Mouse (Mus musculus) neural tube, embryonic 11.5 days (tissue): Measurements from ENCODE around the gene Atp6v0a1. TPM values are rescaled to one million over a fixed set of nuclear protein-coding genes. Genes with fewer than 3 reads are reported as not detected.
A peak's percentile ranks its signal among the peaks of the same experiment; 100 is the strongest.

Experiments used
- ATAC-seq: fragments of 200-750 bp; cut with Nextera tagmentation; 2 replicates; pipeline ENCODE4 v1.8.0; 2017; ENCODE audit warnings: moderate number of reproducible peaks, mild to moderate bottlenecking, moderate TSS enrichment, moderate library complexity; ENCODE audit not compliant: insufficient read depth, low FRiP score, low TSS enrichment
- DNase-seq: peaks from one replicate; pipeline ENCODE4 v3.0.0-alpha.2; 2015; ENCODE audit warnings: low spot score
- H3K27ac ChIP-seq: fragments of 300-500 bp; sonication (generic); 2 replicates; pipeline ENCODE4 v1.5.1; 2014; ENCODE audit warnings: low read depth, mild to moderate bottlenecking, low read length
- H3K27me3 ChIP-seq: fragments of 300-500 bp; sonication (generic); 2 replicates; pipeline ENCODE4 v1.6.1; 2014; ENCODE audit warnings: mild to moderate bottlenecking, low read length, mixed read lengths; ENCODE audit not compliant: control insufficient read depth, insufficient read depth
- H3K36me3 ChIP-seq: fragments of 300-500 bp; sonication (generic); 2 replicates; pipeline ENCODE4 v1.6.1; 2014; ENCODE audit warnings: mild to moderate bottlenecking, low read length, moderate library complexity, mixed read lengths; ENCODE audit not compliant: control insufficient read depth, insufficient read depth
- H3K4me1 ChIP-seq: fragments of 300-500 bp; sonication (generic); 2 replicates; pipeline ENCODE4 v1.6.1; 2014; ENCODE audit warnings: low read length, mixed read lengths; ENCODE audit not compliant: control insufficient read depth, insufficient read depth
- H3K4me2 ChIP-seq: fragments of 300-500 bp; sonication (generic); 2 replicates; pipeline ENCODE4 v1.6.1; 2014; ENCODE audit warnings: low read depth, mild to moderate bottlenecking, moderate library complexity
- H3K4me3 ChIP-seq: fragments of 300-500 bp; sonication (generic); 2 replicates; pipeline ENCODE4 v1.5.1; 2014; ENCODE audit warnings: low read depth, low read length
- H3K9ac ChIP-seq: fragments of 300-500 bp; sonication (generic); 2 replicates; pipeline ENCODE4 v1.6.1; 2014; ENCODE audit warnings: mild to moderate bottlenecking, low read length
- H3K9me3 ChIP-seq: fragments of 300-500 bp; sonication (generic); 2 replicates; pipeline ENCODE4 v1.6.1; 2016; ENCODE audit warnings: low read length; ENCODE audit not compliant: control insufficient read depth
- WGBS: fragments of 180-500 bp; shearing (Covaris S2); extraction: QIAGEN DNeasy Blood & Tissue Kit; methylation state at CpG from one replicate; pipeline ENCODE4 v1.1.7; 2014; 5-methylcytosine and 5-hydroxymethylcytosine counted together
- polyA plus RNA-seq: library from polyadenylated mRNA; unstranded; fragments of >200 nt; fragmentation: Nextera tagmentation; extraction: Ambion mirVana; gene quantifications from 2 replicates; pipeline ENCODE4 v1.2.1, GENCODE M21; 2014

Atp6v0a1 gene
- polyA plus RNA-seq = 50.2 and 54.1 TPM in 2 replicates

DNA sequence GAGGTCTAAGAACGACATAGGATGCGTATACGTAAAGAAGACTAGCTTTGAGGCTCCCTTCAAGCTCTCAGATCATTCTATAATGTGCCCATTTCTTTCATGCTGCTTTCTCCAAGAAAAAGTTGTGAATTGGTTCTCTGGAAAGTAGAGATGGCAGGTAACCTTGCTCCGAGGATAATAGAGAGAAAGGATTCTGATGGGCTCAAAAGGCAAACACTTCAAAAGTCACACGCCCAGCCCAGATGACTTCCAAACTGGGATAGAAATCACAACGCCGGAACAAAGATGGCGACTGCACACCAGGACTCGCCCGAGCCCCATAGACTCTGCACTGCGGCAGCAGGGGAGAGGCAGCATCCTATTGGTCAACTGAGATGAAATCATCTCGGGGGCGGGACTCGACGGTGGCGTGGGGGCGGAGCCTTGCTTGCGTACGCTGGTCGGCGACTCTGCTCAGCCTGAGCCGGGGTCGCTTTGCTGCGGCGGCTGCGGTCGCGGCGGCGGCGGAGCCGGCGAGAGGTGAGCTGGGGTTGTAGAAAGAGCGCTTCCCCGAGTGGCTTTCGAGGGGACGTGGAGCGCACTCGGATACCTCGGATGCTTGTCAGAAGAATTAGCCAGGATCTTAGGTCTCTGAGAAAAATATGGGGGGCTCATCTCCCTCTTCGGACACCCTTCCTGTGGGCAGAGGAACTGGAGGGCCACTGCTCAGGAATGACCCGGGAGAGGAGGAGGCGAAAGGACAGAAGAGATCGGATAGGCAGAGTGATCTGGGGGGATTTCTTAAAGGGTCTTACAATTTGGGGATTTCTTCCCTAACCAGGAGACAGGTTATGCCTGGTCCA, at the start of gene Atp6v0a1:
Gene Atp6v0a1 (plus strand): TSS at position 407 of the 842 bp plus-strand sequence.
- H3K36me3 ChIP-seq = no peaks in the 10 kb centered on the region
- peak within 1 kb of the TSS; percentile 72 for H3K4me2 ChIP-seq
- H3K4me3 ChIP-seq = peak within 1 kb of the TSS; percentile 60
- H3K4me1 ChIP-seq = peaks cover 14% of the 10 kb centered on the region
- H3K27ac ChIP-seq = peak within 1 kb of the TSS; percentile 65
- DNase-seq (peak; percentile 97), ATAC-seq (peak; percentile 99)
- no peaks in the 10 kb centered on the region for H3K27me3 ChIP-seq
- under 1% methylated on average over 44 of the region's 44 CpGs for WGBS
- H3K9me3 ChIP-seq = no peaks in the 10 kb centered on the region
- H3K9ac ChIP-seq = peak within 1 kb of the TSS; percentile 73

- DNase-seq (peak; percentile 73), ATAC-seq (no peak)
- 4% methylated on average over 14 of the region's 14 CpGs for WGBS
- Histone ChIP-seq H3K4me2 (peak overlapping the region; percentile 33), H3K9ac (no peak overlapping the region), H3K27ac (no peak overlapping the region), H3K27me3 (peaks cover 22% of the 10 kb centered on the region), H3K4me1 (peaks cover 5% of the 10 kb centered on the region), H3K36me3 (no peaks in the 10 kb centered on the region), H3K4me3 (peak overlapping the region; percentile 15; the same call in 1 of the 2 replicates), H3K9me3 (no peaks in the 10 kb centered on the region)
Measured at GRCm38 (mm10) chr11:100959464-100959810, 49.8 kb upstream of the Atp6v0a1 start.

DNA sequence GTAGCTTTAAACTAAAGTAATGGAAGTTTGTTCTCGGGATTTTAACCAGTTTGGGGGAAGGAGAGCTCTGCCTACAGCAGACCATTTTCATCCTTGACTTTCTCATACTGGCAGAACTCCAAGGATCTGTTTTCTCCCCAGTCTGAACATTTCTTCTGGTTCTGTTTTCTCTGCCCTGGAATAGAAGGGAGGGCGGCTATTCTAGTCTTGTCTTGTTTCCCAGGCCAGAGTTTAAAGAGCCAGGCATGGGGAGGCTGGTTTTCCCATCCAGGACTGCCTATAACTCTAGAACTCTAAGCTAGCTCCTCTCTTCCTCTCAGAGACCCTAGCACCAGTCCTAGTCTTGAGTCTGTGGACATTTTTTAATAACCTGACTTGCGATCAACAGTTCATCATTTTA, 49.4 kb upstream of the Atp6v0a1 start:
- Histone ChIP-seq H3K9ac (no peak overlapping the region), H3K9me3 (no peaks in the 10 kb centered on the region), H3K36me3 (no peaks in the 10 kb centered on the region), H3K4me1 (peaks cover 5% of the 10 kb centered on the region), H3K4me3 (no peak overlapping the region), H3K27ac (no peak overlapping the region), H3K27me3 (peaks cover 22% of the 10 kb centered on the region), H3K4me2 (no peak overlapping the region)
- no peak for ATAC-seq
- DNase-seq = no peak
- WGBS = 32% methylated on average over 3 of the region's 3 CpGs

GRCm38 (mm10) chr11:100960540-100960939, 48.7 kb upstream of the Atp6v0a1 start:
- H3K27me3 ChIP-seq = peaks cover 22% of the 10 kb centered on the region

DNA sequence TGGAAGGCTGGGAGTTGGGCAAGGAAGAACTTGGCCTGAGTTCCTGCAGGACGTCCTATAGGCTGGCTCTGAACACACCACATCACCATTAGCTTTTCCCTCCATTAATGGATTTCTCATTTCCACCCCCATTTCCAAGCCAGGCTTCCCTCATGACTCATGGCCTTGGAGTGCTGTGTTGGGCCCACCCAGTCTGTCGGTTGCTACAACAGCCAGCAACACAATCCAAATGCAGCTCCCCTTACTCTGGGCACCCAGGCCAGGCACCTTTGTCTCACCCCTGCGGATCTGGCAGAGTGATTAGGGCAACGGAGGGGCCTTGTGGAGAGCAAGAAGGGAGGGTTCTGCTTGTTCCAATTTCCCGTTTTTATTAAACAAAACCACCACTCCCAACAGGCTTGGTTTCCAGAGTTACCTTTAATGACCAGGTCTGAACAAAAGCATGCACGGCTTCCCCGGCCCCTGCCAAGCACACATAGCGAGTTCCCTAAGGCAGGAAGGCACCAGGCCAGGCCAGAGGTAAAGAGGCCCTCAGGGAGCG, 46.8 kb upstream of the Atp6v0a1 start:
- Histone ChIP-seq H3K27me3 (peaks cover 22% of the 10 kb centered on the region), H3K4me1 (peaks cover 5% of the 10 kb centered on the region), H3K9ac (no peak overlapping the region), H3K27ac (no peak overlapping the region), H3K9me3 (no peaks in the 10 kb centered on the region), H3K4me3 (no peak overlapping the region), H3K4me2 (no peak overlapping the region), H3K36me3 (no peaks in the 10 kb centered on the region)
- ATAC-seq (no peak), DNase-seq (no peak)
- WGBS = 72% methylated on average over 9 of the region's 9 CpGs

More at GRCm38 (mm10) chr11:100960540-100960939, 48.7 kb upstream of the Atp6v0a1 start:
- Histone ChIP-seq H3K9me3 (no peaks in the 10 kb centered on the region), H3K36me3 (no peaks in the 10 kb centered on the region), H3K9ac (no peak overlapping the region), H3K4me1 (peaks cover 5% of the 10 kb centered on the region), H3K27ac (no peak overlapping the region), H3K4me2 (no peak overlapping the region), H3K4me3 (no peak overlapping the region)
- ATAC-seq (no peak), DNase-seq (no peak)
- WGBS = 12% methylated on average over 6 of the region's 6 CpGs

DNA sequence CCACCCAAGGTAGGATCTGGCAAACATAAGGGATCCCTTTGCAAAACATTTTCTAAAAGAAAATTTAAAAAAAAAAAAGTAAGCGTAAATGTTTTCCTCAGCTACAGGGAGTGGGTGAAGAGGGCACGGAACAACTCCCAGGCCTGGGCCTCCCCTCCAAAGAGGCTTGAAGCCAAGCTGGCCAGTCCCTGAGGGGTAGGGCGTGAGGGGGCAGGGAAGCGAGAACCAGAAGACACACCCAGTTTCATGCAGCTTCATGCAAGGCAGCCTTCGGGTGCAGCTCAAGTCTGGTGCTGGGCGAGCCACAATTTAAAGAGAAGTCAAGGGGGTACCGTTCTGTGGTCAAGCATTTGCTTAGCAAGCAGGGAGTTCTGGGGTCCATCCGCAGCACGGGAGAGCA, 45.6 kb upstream of the Atp6v0a1 start:
- Histone ChIP-seq H3K9ac (no peak overlapping the region), H3K27me3 (peaks cover 20% of the 10 kb centered on the region), H3K4me3 (no peak overlapping the region), H3K27ac (no peak overlapping the region), H3K36me3 (no peaks in the 10 kb centered on the region), H3K4me1 (peaks cover 5% of the 10 kb centered on the region), H3K9me3 (no peaks in the 10 kb centered on the region), H3K4me2 (no peak overlapping the region)
- no peak for DNase-seq
- 85% methylated on average over 9 of the region's 9 CpGs for WGBS
- ATAC-seq = no peak

DNA sequence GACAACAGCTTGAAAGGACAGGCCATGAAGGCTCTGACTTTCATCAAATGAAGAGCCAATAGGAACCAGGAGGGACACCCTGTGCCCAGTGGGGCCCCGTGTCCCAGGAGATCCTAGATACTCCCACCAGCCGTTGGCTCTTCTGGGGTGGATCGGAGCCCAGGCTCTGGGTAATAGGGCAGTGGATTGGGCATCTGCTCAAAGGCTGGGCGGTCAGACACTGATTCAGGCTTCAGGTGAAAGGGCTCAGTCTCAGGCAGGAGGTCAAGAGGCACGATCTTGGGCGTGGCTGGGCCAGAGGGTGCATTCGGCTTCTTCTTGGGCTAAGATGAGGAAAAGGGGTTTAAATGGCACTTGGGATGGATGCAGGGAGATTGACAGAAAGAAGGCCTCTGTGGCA, 45.1 kb upstream of the Atp6v0a1 start:
- H3K27ac ChIP-seq = no peak overlapping the region
- DNase-seq = no peak
- no peaks in the 10 kb centered on the region for H3K36me3 ChIP-seq
- no peaks in the 10 kb centered on the region for H3K9me3 ChIP-seq
- H3K9ac ChIP-seq = no peak overlapping the region
- peaks cover under 1% of the 10 kb centered on the region for H3K4me1 ChIP-seq
- ATAC-seq = no peak
- H3K4me3 ChIP-seq = no peak overlapping the region
- H3K4me2 ChIP-seq = no peak overlapping the region
- peaks cover 20% of the 10 kb centered on the region for H3K27me3 ChIP-seq
- WGBS = 76% methylated on average over 7 of the region's 7 CpGs

DNA sequence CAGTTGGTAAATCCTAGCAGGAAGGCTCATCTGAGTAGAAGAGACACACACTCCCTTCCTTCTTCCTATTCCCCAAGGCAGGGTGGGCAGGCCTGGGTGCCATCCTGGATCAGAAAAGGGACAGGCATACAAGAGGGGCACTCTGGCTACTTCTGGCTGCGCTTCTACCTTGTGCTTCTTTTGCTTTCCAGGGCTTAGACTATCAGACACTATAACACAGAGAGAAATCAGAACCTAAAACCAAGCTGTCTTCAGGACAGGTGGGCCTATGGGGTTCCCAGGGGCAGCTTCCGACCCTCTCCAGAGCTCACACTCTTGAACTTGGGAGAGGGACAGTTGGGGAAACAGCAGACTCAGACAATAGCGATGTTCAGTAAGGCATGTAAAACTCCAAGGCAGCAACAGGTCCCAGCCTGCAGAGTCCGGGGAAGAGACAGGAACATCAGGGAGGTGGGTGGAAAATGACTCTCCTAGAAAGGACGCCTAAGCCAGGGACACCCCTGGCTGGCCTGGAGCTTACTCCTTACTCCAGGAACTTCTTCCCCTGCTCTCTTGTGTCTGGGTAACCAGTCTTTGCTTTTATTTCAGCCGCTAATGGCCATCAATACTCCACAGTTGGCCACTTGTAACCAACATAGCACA, 44.2 kb upstream of the Atp6v0a1 start:
- Histone ChIP-seq H3K4me1 (peaks cover 3% of the 10 kb centered on the region; the same call in 1 of the 2 replicates), H3K27ac (no peak overlapping the region), H3K4me2 (no peak overlapping the region), H3K9me3 (no peaks in the 10 kb centered on the region), H3K4me3 (no peak overlapping the region), H3K36me3 (no peaks in the 10 kb centered on the region), H3K27me3 (peaks cover 23% of the 10 kb centered on the region), H3K9ac (no peak overlapping the region)
- ATAC-seq (no peak), DNase-seq (no peak)
- 84% methylated on average over 6 of the region's 6 CpGs for WGBS
